Mouse (Mus musculus) left cerebral cortex, postnatal 4 days (tissue): Measurements from ENCODE around the gene Pex19. TPM values are rescaled to one million over a fixed set of nuclear protein-coding genes. Genes with fewer than 3 reads are reported as not detected.

Experiments
- DNase-seq: peaks from one replicate; pipeline ENCODE4 v3.0.0-alpha.2; 2022
- intact Hi-C: fragments of 180-260 bp; cut with DNase I; formaldehyde crosslinking; loops from one replicate; pipeline ENCODE4 v1.15.1; 2025
- total RNA-seq, 2 experiments: library from RNA; stranded (reverse); gene quantifications; 2 replicates each; pipeline ENCODE4 v1.2.3; 2021

The Pex19 gene
- total RNA-seq: 10 to 100 TPM; 73.9 to 84.3 TPM

- intact Hi-C loops: loop anchor here (10.0 kb wide), 1 partner anchor 188 kb away; no protein-coding TSS in a partner anchor
- DNase-seq: peak; percentile 87
These were observed at the start of gene Pex19 for GRCm38 (mm10) chr1:172126376-172127347. TSS of gene Pex19 (plus strand) at chr1:172126755.

GRCm38 (mm10) chr1:172077981-172078380 lies 48.6 kb upstream of the Pex19 start:
- DNase-seq: no peak
- intact Hi-C loops: no loop called here

DNA sequence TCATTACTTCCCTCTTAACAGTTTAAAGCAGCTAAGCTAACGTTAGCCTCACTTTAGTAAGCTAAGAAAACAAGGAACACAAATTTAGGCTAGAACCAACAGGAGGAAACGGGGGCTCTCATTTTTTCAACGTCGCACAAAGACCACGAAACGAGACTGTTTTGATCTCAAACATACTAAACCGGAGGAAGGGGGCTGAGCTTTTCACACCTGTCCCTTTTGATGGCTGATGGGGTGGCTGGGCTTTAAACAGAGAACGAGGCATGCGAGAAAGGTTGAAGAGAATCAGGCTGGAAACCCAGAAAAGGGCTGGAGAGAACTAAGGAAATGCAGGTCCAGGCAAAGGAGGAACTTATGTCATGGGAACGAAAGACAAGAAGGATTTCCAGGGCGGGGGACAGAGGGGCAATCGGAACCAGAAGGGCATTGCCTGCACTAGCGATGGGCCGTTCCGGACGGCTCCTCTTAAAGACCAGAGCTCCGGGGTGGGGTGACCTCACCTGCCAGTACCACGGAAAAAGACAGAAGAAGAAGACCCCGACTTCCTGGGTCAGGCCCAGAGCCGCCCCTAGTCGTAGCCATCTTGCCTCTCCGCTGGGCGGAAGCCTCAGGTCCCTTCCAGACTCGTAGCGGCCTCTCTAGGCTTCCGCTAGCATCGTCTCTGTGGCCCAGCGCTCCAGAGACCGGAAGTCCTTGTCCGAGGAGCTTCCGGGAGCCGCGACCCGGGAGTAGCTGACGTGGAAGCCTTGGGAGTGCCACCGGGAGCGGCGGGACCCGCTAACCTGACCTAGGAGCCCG lies 44.3 kb upstream of the Pex19 start, which contains the start of the genes Copa and Ncstn:
Gene Copa (plus strand): TSS at position 429 of the 798 bp plus-strand sequence.
Gene Ncstn (minus strand): TSS at position 695 of the 798 bp plus-strand sequence.
- intact Hi-C loops: no loop called here

GRCm38 (mm10) chr1:172082899-172083445 lies 43.6 kb upstream of the Pex19 start:
- DNase-seq: no peak
- intact Hi-C loops: no loop called here

More for the DNA sequence above, 44.3 kb upstream of the Pex19 start, which contains the start of the genes Copa and Ncstn:
- peak; percentile 93 for DNase-seq

DNA sequence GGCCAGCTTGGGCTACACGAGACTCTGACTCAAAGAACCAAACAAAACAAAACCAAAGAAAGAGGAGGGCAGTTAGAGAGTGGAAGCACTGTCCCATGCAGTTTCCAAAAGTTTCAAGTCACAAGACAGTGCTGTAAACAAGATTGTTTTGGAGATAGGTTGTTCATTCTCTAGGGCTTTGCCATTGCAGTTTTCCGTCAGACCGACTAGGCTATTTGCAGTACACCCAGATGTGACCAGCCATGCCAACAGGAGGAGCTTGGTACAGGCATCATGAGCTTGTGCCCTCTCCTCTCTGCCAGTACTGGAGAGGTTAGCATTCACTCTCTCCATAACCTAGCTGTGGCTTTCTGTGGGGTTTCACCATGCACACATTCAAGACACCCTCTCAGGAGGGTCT lies 33.0 kb upstream of the Pex19 start:
- intact Hi-C loops: no loop called here
- DNase-seq: no peak

DNA sequence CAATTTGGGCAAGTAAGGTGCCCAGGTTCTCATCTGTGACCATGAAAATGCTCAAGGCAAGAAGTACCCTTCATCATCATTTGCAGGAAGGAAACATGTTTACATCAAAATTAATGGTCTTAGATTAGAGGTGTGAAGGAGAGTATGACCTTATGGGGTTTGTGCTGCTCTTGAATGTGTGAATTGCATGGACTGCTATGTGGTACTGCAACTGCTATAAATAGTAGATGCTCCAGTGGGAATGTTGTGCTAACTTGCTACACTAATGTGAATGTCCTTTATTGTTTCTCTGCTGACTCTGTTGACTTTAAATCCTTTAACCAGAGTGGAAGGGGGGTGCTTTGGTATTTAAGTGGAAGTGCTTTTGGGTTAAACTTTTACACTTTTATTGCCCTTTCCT lies 32.3 kb upstream of the Pex19 start:
- no peak for DNase-seq
- intact Hi-C loops: no loop called here

GRCm38 (mm10) chr1:172095202-172095601 lies 31.4 kb upstream of the Pex19 start:
- intact Hi-C loops: no loop called here
- no peak for DNase-seq

DNA sequence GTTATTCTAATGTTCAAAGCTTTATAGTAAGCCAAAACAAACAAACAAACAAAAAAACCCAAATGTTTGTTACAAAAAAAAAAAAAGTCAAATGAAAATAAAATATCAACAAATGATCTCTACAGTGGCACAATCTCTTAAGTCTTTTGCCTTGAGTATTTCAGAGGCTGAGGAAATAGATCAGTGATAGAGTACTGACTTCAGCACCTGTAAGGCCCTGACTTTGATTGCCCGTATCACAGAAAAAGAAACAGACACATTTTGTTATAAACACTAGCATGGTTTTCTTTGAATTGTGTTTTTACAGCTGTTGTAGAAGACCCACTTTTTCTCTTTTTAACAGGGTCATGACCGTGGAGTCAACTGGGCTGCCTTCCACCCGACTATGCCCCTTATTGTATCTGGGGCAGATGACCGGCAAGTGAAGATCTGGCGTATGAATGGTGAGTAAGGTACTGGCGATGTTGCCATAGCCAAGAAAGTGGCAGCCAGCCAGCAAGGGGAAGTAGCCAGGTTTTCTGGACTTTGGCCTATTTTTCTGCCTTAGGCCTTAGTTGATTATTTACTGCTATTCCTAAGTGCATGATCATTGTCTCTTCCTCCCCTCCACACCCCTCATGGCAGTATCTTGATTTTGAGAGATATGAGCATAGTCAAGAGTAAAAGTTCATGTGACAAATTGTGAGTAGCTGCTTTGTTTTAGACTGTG lies 27.1 kb upstream of the Pex19 start:
- peak; percentile 29 for DNase-seq
- intact Hi-C loops: no loop called here

DNA sequence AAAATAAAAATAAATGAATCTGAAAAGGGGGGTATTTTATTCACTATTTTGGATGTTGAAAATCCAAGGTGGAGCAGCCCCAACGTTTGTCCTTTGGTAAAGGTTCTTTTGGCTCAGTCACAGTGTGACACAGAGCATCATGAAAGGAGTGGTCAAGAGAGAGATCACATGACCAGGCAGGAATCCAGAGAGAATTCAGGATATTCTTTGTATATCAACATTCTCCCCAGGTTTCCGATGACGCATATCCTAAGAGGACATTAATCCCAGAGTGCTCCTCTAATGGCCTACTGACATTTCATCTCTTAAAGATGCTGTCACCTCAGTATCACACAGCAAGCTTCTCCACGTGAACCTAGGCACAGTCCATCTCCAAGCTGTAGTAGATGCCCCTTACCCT lies 22.9 kb upstream of the Pex19 start:
- intact Hi-C loops: no loop called here
- no peak for DNase-seq

GRCm38 (mm10) chr1:172105101-172105500 lies 21.5 kb upstream of the Pex19 start:
- no peak for DNase-seq
- intact Hi-C loops: no loop called here

DNA sequence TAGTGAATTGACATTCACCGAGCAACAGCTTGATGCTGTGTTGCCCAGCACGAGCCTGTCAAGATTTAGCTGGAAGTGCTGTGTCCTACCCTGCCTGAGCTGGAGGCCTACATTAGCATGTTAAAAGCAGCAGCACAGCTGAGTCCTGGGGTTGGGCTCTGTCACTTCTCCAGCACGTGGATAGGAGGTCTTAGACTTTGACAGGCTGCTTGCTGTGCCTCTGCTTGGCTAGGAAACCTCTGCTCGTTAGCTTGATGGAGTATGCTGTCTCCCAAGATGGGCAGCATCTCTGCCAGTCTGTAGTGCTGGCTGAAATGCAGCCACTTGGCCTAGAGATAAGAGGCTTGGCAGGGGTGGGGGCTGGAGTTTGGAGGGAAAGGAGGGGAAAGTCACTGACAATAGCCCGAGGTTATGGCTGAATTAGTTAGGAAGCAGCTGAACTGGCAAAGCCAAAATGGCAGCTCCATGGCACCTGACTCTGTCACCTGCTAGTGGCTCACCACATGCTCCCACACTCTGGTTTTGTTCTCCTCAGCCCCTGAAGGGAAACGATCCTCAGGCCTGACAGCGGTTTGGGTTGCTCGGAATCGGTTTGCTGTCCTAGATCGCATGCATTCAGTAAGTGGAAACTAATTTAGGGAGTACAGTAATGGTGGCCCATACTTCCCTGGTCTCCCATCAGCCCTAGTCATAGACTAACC lies 18.6 kb upstream of the Pex19 start:
- intact Hi-C loops: no loop called here
- DNase-seq: peak; percentile 55

DNA sequence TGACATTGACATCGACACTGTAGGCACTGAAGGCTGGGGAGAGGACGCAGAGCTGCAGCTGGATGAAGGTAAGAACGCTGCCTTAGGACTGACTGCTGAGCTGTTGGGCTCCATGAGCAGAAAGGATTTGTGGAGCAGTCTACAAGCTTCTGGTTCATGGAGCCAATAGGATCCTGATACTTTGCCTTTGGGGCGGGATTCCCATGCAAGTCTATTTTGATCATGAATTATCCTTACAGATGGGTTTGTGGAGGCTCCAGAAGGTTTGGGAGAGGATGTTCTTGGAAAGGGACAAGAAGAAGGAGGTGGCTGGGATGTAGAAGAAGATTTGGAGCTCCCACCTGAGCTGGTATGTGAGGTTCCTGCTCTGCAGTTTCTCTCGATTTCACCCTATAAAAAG lies 9.6 kb upstream of the Pex19 start:
- DNase-seq: no peak

DNA sequence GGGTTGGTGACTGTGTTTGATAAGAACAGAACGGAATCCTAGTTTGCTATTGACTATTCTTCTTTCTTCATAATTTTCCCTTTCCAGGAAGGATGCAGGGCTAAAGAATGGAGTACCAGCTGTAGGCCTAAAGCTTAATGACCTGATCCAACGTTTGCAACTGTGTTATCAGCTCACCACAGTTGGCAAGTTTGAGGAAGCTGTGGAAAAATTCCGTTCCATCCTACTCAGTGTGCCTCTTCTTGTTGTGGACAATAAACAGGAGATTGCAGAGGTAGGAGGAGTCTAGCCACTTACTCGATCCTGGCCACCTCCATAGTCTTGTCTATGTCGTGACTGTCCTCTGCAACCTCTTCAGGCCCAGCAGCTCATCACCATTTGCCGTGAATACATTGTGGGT lies 7.5 kb upstream of the Pex19 start:
- intact Hi-C loops: no loop called here
- DNase-seq: no peak

More for the DNA sequence above, 9.6 kb upstream of the Pex19 start:
- intact Hi-C loops: no loop called here

GRCm38 (mm10) chr1:172119720-172120119 lies 6.8 kb upstream of the Pex19 start:
- DNase-seq: peak; percentile 24
- intact Hi-C loops: loop anchor here (10.0 kb wide), 1 partner anchor 195 kb away; no protein-coding TSS in a partner anchor

DNA sequence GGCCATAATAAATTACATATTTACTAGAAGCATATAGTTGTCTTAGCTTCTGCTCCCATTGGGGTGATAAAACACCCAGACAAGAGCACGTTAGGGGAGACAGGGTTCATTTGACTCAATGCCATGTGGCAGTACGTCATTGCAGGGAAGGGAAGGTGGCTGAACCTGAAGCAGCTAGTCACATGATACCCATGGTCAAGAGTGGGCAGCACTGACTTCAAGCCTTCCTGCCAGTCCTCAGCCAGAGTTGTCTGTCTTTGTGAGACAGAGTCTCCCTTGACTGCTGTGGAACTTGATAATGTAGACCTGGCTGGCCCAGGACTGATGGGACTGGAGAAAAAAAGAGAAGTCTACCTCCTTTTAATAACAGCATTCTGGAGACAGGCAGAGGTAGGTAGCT lies 3.9 kb upstream of the Pex19 start:
- no peak for DNase-seq
- intact Hi-C loops: loop anchor here (10.0 kb wide), 1 partner anchor 192 kb away; no protein-coding TSS in a partner anchor

DNA sequence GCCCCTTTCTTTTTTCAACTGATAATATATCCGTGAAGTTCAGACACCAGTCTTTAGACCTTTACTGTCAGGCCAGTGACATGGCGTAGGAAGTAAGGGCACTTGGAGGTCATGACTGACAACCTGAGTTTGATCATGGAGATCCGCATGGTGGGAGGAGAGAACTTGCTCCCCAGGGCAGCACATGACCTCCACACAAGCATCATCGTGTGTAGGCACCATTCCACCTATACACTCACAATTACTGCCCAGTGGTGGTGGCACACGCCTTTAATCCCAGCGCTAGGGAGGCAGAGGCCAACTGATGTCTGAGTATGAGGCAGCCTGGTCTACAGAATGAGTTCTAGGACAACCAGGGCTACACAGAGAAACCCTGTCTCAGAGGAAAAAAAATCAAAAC lies 2.0 kb upstream of the Pex19 start:
- no peak for DNase-seq
- intact Hi-C loops: loop anchor here (10.0 kb wide), 1 partner anchor 190 kb away; no protein-coding TSS in a partner anchor

DNA sequence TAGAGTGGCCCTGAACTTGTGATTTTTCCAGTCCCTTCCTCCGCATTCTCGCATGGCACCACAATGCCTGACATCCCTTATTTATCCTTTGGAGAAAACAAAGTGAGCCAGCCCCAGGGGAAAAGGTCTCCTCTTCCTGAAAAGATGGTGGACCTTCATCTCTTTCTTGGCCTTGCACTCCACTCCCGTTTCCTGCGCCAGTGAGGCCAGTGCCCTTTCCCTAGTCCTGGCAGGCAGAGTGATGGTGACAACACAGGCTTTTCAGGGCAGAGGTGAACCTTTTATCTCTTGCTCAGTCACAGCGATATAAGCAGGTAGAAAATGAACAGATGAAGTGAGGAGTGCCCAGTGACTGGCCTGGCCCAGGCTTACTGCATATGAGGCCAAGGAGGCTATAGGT lies 932 bp downstream of the Pex19 start:
- intact Hi-C loops: loop anchor here (10.0 kb wide), 1 partner anchor 187 kb away; no protein-coding TSS in a partner anchor
- no peak for DNase-seq

DNA sequence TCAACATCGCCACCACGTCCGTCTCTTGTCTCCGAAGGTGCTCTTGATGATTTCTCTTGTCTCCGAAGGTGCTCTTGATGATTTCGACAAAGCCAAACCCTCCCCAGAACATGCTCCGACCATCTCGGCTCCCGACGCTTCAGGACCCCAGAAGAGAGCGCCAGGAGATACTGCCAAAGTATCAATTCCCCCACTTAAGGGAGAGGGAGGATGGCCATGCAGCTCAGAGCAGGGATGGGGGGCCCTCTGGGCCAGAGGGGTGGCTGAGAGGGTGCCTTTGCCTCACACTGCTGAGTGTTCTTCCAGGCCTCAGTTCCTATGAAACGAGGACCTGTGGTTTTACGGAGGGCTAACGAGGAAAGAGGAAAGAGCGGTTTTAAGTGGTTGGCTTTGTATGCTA lies 2.0 kb downstream of the Pex19 start:
- intact Hi-C loops: loop anchor here (10.0 kb wide), 1 partner anchor 186 kb away; no protein-coding TSS in a partner anchor
- no peak for DNase-seq

DNA sequence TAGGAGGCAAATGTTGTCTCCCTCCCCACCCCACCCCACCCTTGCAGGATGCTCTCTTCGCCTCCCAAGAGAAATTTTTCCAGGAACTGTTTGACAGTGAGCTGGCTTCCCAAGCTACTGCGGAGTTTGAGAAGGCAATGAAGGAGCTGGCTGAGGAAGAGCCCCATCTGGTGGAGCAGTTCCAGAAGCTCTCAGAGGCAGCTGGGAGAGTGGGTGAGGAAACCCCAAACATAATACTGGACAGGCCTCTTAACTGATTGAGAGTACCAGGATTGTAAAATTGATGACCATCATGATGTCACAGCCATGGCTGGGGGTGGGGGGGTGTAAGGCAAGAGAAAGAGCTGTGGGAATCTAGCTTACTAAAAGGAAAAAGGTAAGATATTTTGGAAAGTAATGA lies 2.6 kb downstream of the Pex19 start:
- intact Hi-C loops: loop anchor here (10.0 kb wide), 1 partner anchor 186 kb away; no protein-coding TSS in a partner anchor
- DNase-seq: peak; percentile 16
